Mouse (Mus musculus) heart, postnatal 25 days (tissue): Measurements from ENCODE around the gene Fam84b. TPM values are rescaled to one million over a fixed set of nuclear protein-coding genes. Genes with fewer than 3 reads are reported as not detected.

Experiments used
- DNase-seq: peaks from one replicate; pipeline ENCODE4 v3.0.0; 2022; ENCODE audit warnings: low spot score
- intact Hi-C: fragments of 180-260 bp; cut with DNase I; formaldehyde crosslinking; loops from one replicate; pipeline ENCODE4 v1.15.1; 2025
- total RNA-seq, 2 experiments: library from RNA; stranded (reverse); gene quantifications; 2 replicates each; pipeline ENCODE4 v1.2.3; 2021

Gene Fam84b
- total RNA-seq, 2 experiments from 2014 or later, result 8.6 to 10.5 TPM

GRCm38 (mm10) chr15:60834598-60835571 lies 18.7 kb downstream of the Fam84b start:
- intact Hi-C loops, result loop anchor here (5.0 kb wide), 1 partner anchor 62 kb away; no protein-coding TSS in a partner anchor
- DNase-seq, result no peak

GRCm38 (mm10) chr15:60833476-60834218 lies 19.9 kb downstream of the Fam84b start:
- DNase-seq, result no peak
- intact Hi-C loops, result loop anchor here (5.0 kb wide), 1 partner anchor 64 kb away; no protein-coding TSS in a partner anchor

- DNase-seq, result no peak
- intact Hi-C loops, result loop anchor here (5.0 kb wide), 1 partner anchor 65 kb away; no protein-coding TSS in a partner anchor
Observed at GRCm38 (mm10) chr15:60832586-60832985, 21.0 kb downstream of the Fam84b start.

GRCm38 (mm10) chr15:60826226-60826625 lies 27.4 kb downstream of the Fam84b start:
- no peak for DNase-seq
- intact Hi-C loops, result no loop called here

GRCm38 (mm10) chr15:60824751-60825227 lies 28.8 kb downstream of the Fam84b start:
- peak; percentile 87 for DNase-seq
- intact Hi-C loops, result loop anchor here (2.0 to 5.0 kb wide), 6 partner anchors 62 to 727 kb away; no protein-coding TSS in a partner anchor

GRCm38 (mm10) chr15:60823870-60824709 lies 29.5 kb downstream of the Fam84b start:
- intact Hi-C loops, result loop anchor here (2.0 to 5.0 kb wide), 6 partner anchors 62 to 727 kb away; no protein-coding TSS in a partner anchor
- DNase-seq, result peak; percentile 9

- DNase-seq, result peak; percentile 9
- intact Hi-C loops, result loop anchor here (5.0 kb wide), 5 partner anchors 61 to 726 kb away; no protein-coding TSS in a partner anchor
Observed at GRCm38 (mm10) chr15:60823620-60823869, 30.0 kb downstream of the Fam84b start.

- intact Hi-C loops, result loop anchor here (5.0 kb wide), 5 partner anchors 61 to 726 kb away; no protein-coding TSS in a partner anchor
- DNase-seq, result peak; percentile 37
Observed at GRCm38 (mm10) chr15:60822803-60823619, 30.6 kb downstream of the Fam84b start.

- intact Hi-C loops, result loop anchor here (5.0 kb wide), 5 partner anchors 60 to 725 kb away; no protein-coding TSS in a partner anchor
- DNase-seq, result no peak
Observed at GRCm38 (mm10) chr15:60822101-60822802, 31.3 kb downstream of the Fam84b start.

GRCm38 (mm10) chr15:60818500-60818899 lies 35.1 kb downstream of the Fam84b start:
- no peak for DNase-seq
- intact Hi-C loops, result no loop called here

GRCm38 (mm10) chr15:60816478-60816877 lies 37.1 kb downstream of the Fam84b start:
- no peak for DNase-seq
- intact Hi-C loops, result no loop called here

GRCm38 (mm10) chr15:60814542-60814941 lies 39.0 kb downstream of the Fam84b start:
- no peak for DNase-seq
- intact Hi-C loops, result no loop called here

- no peak for DNase-seq
- intact Hi-C loops, result no loop called here
Observed at GRCm38 (mm10) chr15:60793041-60793673, 60.4 kb downstream of the Fam84b start.

- intact Hi-C loops, result no loop called here
Observed at GRCm38 (mm10) chr15:60789084-60789483, 64.5 kb downstream of the Fam84b start.

GRCm38 (mm10) chr15:60783761-60784160 lies 69.8 kb downstream of the Fam84b start:
- DNase-seq, result no peak
- intact Hi-C loops, result no loop called here

More at GRCm38 (mm10) chr15:60789084-60789483, 64.5 kb downstream of the Fam84b start:
- DNase-seq, result no peak

GRCm38 (mm10) chr15:60779531-60779973 lies 74.0 kb downstream of the Fam84b start:
- intact Hi-C loops, result no loop called here
- peak; percentile 1 for DNase-seq

GRCm38 (mm10) chr15:60779063-60779462 lies 74.5 kb downstream of the Fam84b start:
- intact Hi-C loops, result no loop called here
- no peak for DNase-seq
